Mouse (Mus musculus) megakaryocyte, embryonic 14.5 days (primary cell): ENCODE measurements around the gene Clasp1.

Source experiments
- FLI1 ChIP-seq: IDR thresholded peaks from 2 replicates; pipeline ENCODE4 v1.6.1; 2012; ENCODE audit warnings: low read length, inconsistent platforms, mixed read lengths
- GATA1 ChIP-seq: IDR thresholded peaks from 3 replicates; pipeline ENCODE4 v1.6.1; 2012; ENCODE audit warnings: mixed read lengths, low read length, inconsistent platforms, borderline replicate concordance

DNA sequence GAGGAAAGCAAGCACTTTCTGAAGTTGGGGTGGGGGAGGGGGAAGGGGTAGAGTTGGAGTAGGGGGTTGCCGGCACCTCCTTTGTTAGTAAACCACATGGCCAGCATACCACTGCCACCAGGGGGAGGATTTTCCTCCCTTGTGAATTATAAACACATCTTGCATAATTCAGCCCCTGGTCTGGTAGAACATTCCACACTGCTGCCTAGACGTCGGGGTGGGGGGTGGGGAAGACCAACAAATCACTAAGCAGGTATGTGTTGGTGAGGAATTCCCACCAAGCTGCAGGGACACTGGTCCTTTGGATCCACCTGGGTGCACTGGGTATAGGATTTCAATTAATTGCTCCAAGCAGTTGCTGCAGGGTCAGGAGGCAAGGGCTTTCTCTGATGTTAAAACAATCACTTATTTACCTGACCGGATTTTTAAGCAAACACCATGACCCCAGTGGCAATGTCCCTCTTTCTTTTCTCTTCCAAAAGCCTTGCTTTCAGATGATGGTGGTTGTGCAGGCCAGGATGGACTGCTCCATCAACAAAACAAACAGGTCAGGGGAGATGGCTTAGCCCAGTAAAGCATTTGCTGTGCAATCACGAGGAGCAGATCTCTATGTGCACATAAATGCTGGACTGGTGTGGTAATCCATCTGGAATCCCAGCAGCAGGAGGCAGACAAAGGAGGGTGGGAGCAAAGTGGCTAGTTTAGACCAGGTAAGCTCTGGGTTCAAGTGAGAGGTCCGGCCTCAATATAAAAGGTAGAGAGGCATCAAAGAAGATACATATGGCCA lies 45.0 kb upstream of the Clasp1 start:
- TF ChIP-seq GATA1 (no peak), FLI1 (no peak)
